Mouse (Mus musculus) naive thymus-derived CD4-positive, alpha-beta T cell, adult 2 months (primary cell): ENCODE measurements around the gene Cask.

Experiments
- DNase-seq: peaks from one replicate; pipeline ENCODE4 v3.0.0-alpha.2; 2011; ENCODE audit warnings: low read depth

The Cask gene

GRCm38 (mm10) chrX:13631599-13632283, 219.4 kb downstream of the Cask start, which contains the start of gene Gpr34:
Gene Gpr34, plus strand, starts transcription at chrX:13632089.
- no peak for DNase-seq

DNA sequence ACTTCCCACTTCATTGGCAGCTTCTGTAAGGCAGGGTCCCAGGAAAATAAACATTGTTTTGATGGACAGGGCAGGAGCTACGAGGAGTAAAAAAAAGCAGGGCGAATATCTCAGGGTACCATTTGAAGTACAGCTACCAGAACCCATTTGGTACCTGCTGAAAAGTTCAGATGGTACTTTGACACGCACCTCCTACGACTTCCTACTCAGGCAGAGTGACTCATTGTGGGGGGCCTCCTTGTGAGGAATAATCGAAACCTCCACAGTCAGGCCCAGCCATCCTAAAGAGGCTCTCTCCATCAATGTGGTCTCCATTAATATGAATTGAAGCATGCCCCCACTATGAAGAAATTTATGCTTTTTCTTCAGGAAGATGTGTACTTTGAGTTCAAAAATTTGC, 228.5 kb downstream of the Cask start:
- no peak for DNase-seq

- no peak for DNase-seq
Measured at GRCm38 (mm10) chrX:13621473-13621872, 229.7 kb downstream of the Cask start.

GRCm38 (mm10) chrX:13618476-13618875, 232.7 kb downstream of the Cask start:
- DNase-seq, result peak; percentile 50

DNA sequence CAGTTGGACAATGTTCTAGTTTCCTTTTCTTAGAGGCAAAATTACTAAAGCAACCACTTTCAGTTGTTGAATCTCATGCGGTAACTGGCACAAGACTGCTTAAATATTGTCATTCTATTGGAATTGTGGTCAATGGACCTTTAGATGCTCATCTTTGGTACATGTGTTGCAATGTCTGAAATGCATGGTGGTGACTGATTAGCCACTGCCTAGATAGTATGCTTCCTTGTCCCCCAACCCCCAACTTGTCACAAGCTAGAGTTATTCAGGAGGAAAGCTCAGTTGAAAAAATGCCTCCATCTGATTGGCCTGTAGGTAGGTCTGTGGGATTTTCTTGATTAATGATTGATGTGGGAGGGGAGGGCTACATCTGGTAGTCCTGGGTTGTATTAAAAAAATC, 233.9 kb downstream of the Cask start:
- no peak for DNase-seq

DNA sequence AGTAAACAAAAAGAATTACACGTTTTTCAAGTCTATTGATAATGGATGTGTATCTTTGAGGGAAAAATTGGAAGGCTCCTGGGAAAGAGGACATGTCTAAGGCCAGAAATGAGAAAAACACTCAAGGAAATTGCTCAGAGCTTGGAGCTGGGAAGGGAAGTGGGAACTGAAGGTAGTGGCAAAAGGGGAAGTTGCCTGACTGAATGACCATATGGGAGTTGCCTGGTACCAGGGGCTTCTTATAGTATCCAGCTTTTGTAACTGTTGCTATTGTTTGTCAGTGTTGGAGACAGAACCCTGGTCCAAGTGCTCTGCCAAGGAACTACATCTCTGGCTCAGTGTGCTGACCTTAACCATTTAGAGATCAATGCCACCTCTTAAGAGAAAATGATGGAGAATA, 234.4 kb downstream of the Cask start:
- DNase-seq, result no peak

DNA sequence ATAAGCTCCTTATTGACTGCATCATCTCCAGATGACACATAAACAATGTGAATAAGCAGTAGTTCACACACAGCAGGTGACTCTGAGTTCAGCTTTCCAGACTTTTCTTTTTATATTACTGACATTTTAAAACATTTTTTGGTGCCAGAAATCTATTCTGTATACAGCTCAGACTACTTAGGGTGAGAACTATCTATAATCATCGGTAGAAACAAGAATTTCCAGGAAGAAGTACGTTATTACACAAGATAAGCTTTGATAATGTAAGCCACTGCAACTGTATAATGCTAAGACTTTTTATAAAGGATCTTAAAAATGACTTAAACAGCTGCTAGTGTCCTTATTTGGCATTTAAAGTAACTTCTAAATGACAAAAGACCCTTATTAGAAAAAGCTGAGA, 239.1 kb downstream of the Cask start:
- DNase-seq, result no peak

- DNase-seq, result no peak
Measured at GRCm38 (mm10) chrX:13611114-13611513, 240.1 kb downstream of the Cask start.

DNA sequence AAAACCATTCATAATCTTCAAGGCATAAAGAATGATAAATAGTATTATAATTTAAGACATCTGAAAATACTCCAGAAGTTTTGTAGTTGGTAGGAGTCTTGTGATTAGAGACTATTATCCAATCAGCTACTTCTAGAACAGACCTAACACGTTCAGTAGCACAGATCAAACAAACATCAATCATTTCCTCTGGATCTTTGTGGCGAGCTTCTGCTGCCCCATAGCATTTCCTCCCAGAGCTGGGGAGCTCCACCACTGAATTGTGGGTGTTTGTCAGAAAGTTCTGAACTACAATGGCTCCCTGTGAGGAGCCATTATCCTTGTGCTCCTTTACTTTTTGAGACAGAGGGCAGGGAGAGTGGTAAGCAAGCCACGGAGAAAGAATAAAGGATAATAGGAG, 243.4 kb downstream of the Cask start:
- peak; percentile 30 for DNase-seq

DNA sequence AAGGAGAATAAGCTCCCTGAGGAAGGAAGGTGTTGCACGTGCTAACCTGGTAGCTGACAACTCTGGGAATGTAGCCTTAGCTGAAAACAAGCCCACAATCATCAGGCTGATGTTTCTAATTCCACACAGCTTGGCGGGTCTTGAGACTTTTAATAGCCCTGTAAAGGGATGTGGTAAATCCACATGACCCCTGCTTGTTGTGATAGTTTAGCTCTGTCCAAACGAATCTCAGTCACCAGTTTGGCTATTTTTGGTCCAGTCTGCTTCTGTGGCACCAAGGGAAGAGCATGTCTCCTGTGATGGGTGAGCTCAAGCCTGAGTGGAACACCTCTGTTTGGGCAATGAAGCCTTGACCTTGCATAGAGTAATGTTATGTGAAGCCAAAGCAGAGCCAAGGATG, 244.4 kb downstream of the Cask start:
- no peak for DNase-seq

- no peak for DNase-seq
Measured at GRCm38 (mm10) chrX:13599966-13600365, 251.2 kb downstream of the Cask start.

DNA sequence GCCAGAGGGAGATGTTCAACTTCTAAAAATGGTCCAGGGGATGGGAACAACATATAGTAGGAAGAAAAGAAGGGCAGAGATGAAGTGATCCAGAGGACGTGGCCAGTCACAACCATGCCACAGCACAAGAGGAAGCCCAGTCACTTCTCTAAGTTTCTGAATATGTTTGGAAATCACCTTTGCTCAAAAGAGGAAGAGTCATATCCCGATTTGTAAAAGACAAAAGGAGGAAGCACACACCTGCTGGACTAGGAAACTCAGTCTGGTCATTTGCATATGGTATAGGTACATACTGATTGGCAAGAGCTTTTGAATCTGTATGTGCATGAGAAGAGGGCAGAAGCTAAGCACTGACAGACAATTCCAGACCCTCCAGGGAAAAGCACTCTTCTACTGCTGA, 251.8 kb downstream of the Cask start:
- no peak for DNase-seq

GRCm38 (mm10) chrX:13577647-13578046, 273.5 kb downstream of the Cask start:
- peak; percentile 47 for DNase-seq

GRCm38 (mm10) chrX:13576606-13577005, 274.6 kb downstream of the Cask start:
- DNase-seq, result peak; percentile 51

GRCm38 (mm10) chrX:13574872-13575271, 276.3 kb downstream of the Cask start:
- DNase-seq, result no peak

DNA sequence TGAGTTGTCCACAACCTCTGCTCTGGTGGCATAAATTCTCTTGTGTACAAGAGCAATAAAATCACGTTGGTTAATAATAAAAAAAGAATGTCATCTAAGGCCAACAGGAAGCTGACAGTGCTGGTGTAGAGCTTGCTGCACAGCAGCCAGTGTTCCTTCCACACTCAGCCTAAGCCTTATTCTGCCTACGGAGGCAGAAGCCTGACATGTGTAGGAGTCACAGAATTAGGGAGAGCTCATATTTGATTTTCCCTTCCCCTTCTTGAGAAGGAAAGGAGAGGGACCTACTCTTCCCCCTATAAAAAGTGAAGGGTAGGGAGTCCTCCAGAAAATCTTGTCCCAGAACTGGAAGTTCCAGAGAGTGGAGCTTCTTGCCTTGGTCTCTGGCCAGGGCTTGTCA, 276.9 kb downstream of the Cask start:
- DNase-seq, result no peak

DNA sequence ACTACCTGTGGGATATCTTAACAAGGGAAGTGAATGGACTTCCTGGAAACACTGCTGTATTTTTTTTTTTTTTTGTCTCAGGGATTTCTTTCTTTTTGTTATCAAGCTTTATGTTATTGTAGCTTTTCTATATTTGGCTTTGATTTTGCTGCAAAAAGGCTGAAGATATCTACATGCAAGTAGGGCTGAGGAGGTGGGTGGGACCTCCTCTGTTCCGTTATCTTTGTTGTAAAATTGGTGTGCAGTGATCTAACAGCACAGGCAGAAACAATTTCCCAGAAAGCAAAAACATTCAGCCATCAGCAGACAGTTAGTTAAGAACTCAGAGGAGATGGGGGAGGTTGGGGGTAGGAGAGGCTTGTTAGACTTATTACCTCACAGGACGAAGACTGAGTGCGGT, 296.7 kb downstream of the Cask start:
- DNase-seq, result no peak

- DNase-seq, result no peak
Measured at GRCm38 (mm10) chrX:13552288-13552687, 298.9 kb downstream of the Cask start.

DNA sequence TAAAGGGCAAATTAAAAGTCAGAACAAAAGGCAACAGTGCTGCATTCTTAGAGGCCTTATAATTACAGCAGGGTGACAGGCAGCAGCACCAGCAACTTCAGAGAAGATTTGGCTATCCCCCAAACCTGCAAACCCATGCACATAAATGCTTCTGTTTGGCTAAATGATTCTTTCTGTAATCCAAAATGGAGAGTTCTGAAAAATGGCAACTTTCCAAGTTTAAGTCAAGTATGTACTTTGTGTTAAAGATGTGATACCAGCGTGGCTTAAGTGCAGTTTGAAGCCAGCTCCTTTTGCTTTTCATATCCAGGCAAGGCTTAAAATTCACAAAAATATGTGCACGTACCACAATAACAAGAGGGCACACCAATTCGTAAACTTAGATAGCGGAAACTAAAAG, 299.6 kb downstream of the Cask start:
- DNase-seq, result no peak

DNA sequence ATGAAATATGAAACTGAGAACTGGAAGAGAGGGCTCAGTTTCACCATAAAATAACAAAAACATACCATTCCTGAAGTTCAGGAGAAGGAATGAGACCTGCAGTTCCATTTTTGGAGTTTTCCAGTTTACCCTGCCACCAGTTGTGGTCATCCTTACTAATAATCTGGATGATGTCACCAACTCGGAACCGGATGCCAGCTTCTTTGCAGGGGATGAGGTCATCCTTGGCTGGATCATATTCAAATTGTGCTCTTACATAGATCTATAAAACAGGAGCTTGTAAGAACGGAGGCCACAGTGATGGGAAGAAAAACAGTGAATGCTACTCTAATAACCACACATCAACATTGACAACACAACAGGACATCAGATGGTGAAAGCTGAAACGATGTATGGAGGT, 302.1 kb downstream of the Cask start:
- DNase-seq, result no peak

DNA sequence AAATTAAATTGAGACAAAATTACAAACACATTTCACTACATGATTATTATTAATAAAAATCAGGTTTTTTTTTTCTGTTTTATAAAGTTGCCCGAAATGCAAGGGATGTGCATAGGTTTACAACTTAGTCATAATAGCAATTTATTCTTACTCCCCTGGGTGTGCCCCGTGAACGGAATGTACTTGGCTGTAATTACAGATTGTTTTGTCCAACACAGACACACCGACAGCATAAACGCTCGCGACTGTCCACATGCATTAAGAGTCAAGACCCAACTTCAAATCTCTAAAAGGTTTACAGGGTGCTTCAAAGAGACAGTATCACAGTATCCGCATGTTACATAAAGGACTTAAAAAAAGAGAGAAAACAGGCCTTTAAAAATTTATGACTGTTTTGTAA, 329.9 kb downstream of the Cask start:
- DNase-seq, result no peak

DNA sequence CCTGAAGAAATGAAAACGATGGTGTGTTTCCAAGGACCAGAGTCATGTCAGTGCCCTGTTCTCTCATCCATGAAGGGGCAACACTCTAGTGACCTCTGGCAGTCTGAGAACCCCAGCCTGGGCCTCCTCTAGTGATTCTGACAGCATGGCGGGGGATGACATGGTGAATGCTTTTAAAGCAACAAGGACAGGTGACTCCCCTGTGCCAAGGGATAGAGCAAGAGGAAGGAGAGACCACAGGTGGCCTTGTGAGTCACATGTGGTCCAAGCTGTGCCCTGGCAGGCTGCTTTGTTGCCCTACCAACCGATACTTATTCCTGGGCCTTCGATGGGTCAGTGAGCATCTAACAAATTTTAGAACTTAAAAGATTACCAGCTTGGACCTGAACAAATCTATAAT, 330.6 kb downstream of the Cask start:
- no peak for DNase-seq

- no peak for DNase-seq
Measured at GRCm38 (mm10) chrX:13519408-13519783, 331.8 kb downstream of the Cask start.

DNA sequence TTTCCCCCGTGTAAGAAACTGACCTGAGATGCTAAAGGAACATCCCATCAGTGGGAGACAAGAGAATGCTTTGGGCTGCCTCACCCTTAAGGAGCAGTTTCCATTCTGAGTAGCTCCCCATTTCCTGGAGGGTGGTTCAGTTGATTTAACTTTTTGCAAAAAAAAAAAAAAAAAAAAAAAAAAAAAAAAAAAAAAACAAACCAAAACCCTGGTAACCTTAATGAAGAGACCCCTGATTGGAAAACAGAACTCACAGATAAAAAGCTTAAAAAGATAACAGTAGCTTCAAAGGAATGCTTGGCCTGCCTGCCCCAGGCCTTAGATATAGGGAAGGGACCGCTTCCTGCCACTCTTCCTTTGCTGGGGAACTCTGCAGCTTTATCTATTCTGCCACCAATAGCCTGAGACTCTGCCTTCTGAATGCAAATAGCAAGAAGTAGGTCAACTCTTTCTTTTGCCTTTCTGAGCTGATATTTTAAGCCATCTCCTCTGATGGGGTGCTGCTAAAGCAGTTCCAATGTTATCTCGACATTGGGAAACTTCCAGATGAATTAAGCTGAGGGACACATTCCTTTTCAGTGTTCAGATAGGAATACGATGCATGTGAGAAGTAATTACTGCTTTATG, 332.3 kb downstream of the Cask start:
- DNase-seq, result no peak
